Mouse (Mus musculus) MEL (cell line): ENCODE results near the gene Zfp512b. TPM values are rescaled to one million over a fixed set of nuclear protein-coding genes. Genes with fewer than 3 reads are reported as not detected.

Experiments
- DNase-seq: peaks from one replicate; pipeline ENCODE4 v3.0.0; 2011; ENCODE audit warnings: low read depth, low spot score
- H3K27ac ChIP-seq: 2 replicates; pipeline ENCODE4 v1.5.1; 2012; ENCODE audit warnings: low read depth, mild to moderate bottlenecking, control low read depth, low read length, moderate library complexity; ENCODE audit not compliant: control insufficient read depth
- H3K27me3 ChIP-seq, 2 experiments: fragments of 150-350 bp in 1 of 2; sonication (generic) in 1 of 2; 2 replicates each; pipeline ENCODE4 v1.6.1; 2012; ENCODE audit warnings: low read length in 2 of 2, mild to moderate bottlenecking in 2 of 2, improper control_type of control experiment in 1 of 2, moderate library complexity in 1 of 2; ENCODE audit not compliant: insufficient read depth in 2 of 2, control insufficient read depth in 1 of 2
- H3K36me3 ChIP-seq, 2 experiments: 2 replicates each; pipeline ENCODE4 v1.6.1; 2012 to 2014; ENCODE audit warnings: low read length in 2 of 2, improper control_type of control experiment in 1 of 2, inconsistent platforms in 1 of 2, mild to moderate bottlenecking in 1 of 2; ENCODE audit not compliant: insufficient read depth in 2 of 2, control insufficient read depth in 1 of 2
- H3K4me1 ChIP-seq, 2 experiments: fragments of 150-350 bp in 1 of 2; sonication (generic) in 1 of 2; 2 replicates each; pipeline ENCODE4 v1.6.1; 2012; ENCODE audit warnings: low read length in 2 of 2, improper control_type of control experiment in 1 of 2, mild to moderate bottlenecking in 1 of 2; ENCODE audit not compliant: insufficient read depth in 2 of 2, control insufficient read depth in 1 of 2
- H3K4me3 ChIP-seq, 2 experiments: fragments of 150-350 bp in 1 of 2; sonication (generic) in 1 of 2; 2 replicates each; pipeline ENCODE4 v1.5.1; 2012; ENCODE audit warnings: low read depth in 2 of 2, low read length in 2 of 2, mild to moderate bottlenecking in 2 of 2, moderate library complexity in 2 of 2, control low read depth in 1 of 2, improper control_type of control experiment in 1 of 2; ENCODE audit not compliant: control insufficient read depth in 1 of 2, insufficient read depth in 1 of 2
- H3K79me2 ChIP-seq: 2 replicates; pipeline ENCODE4 v1.6.1; 2012; ENCODE audit warnings: mild to moderate bottlenecking, low read length, moderate library complexity; ENCODE audit not compliant: control insufficient read depth, poor library complexity, insufficient read depth
- H3K9ac ChIP-seq: 2 replicates; pipeline ENCODE4 v1.6.1; 2012; ENCODE audit warnings: low read depth, mild to moderate bottlenecking, control low read depth, low read length, moderate library complexity; ENCODE audit not compliant: control insufficient read depth, poor library complexity, severe bottlenecking
- H3K9me3 ChIP-seq: fragments of 150-350 bp; sonication (generic); replicated peaks from 2 replicates; pipeline ENCODE4 v1.6.1; 2012; ENCODE audit warnings: mild to moderate bottlenecking, low read length, improper control_type of control experiment, moderate library complexity; ENCODE audit not compliant: insufficient read depth
- BHLHE40 ChIP-seq: IDR thresholded peaks from 2 replicates; pipeline ENCODE4 v1.6.1; 2012; ENCODE audit warnings: low read depth, mild to moderate bottlenecking, inconsistent platforms, low read length, improper control_type of control experiment, borderline replicate concordance
- CHD1 ChIP-seq: IDR thresholded peaks from 2 replicates; pipeline ENCODE4 v1.6.1; 2012; ENCODE audit warnings: low read depth, mild to moderate bottlenecking, inconsistent platforms, low read length, improper control_type of control experiment
- CHD2 ChIP-seq: IDR thresholded peaks from 2 replicates; pipeline ENCODE4 v1.6.1; 2011; ENCODE audit warnings: low read length, improper control_type of control experiment
- CTCF ChIP-seq, 3 experiments: IDR thresholded peaks in 2 of 3; conservative IDR thresholded peaks in 1 of 3; 2 replicates each; pipeline ENCODE4 v1.5.1; 2011 to 2012; ENCODE audit warnings: low read length in 3 of 3, low read depth in 2 of 3, mild to moderate bottlenecking in 2 of 3, improper control_type of control experiment in 1 of 3, inconsistent platforms in 1 of 3, mixed read lengths in 1 of 3, moderate library complexity in 1 of 3; ENCODE audit not compliant: control insufficient read depth in 1 of 3, insufficient read depth in 1 of 3, poor library complexity in 1 of 3, severe bottlenecking in 1 of 3
- EP300 ChIP-seq, 2 experiments: IDR thresholded peaks; 2 replicates each; pipeline ENCODE4 v1.6.1; 2011; ENCODE audit warnings: improper control_type of control experiment in 2 of 2, low read length in 2 of 2, low read depth in 1 of 2, mild to moderate bottlenecking in 1 of 2
- ETS1 ChIP-seq: IDR thresholded peaks from 2 replicates; pipeline ENCODE4 v1.6.1; 2012; ENCODE audit warnings: low read depth, mild to moderate bottlenecking, inconsistent platforms, low read length, improper control_type of control experiment, moderate library complexity
- GABPA ChIP-seq: IDR thresholded peaks from 2 replicates; pipeline ENCODE4 v1.6.1; 2012; ENCODE audit warnings: low read depth, mild to moderate bottlenecking, inconsistent platforms, low read length, improper control_type of control experiment, moderate library complexity
- JUND ChIP-seq: IDR thresholded peaks from 2 replicates; pipeline ENCODE4 v1.6.1; 2011; ENCODE audit warnings: low read depth, mild to moderate bottlenecking, improper control_type of control experiment, low read length
- KAT2A ChIP-seq: conservative IDR thresholded peaks from 2 replicates; pipeline ENCODE4 v1.6.1; 2012; ENCODE audit warnings: low read depth, low read length, improper control_type of control experiment, inconsistent platforms
- MAFK ChIP-seq: IDR thresholded peaks from 2 replicates; pipeline ENCODE4 v1.6.1; 2011; ENCODE audit warnings: low read depth, mild to moderate bottlenecking, low read length, improper control_type of control experiment, borderline replicate concordance
- MEF2A ChIP-seq: IDR thresholded peaks from 2 replicates; pipeline ENCODE4 v1.6.1; 2014; ENCODE audit warnings: low read depth, mild to moderate bottlenecking, inconsistent platforms, low read length, improper control_type of control experiment; ENCODE audit not compliant: poor library complexity, insufficient replicate concordance, severe bottlenecking; ENCODE audit errors: extremely low read depth
- NELFE ChIP-seq: IDR thresholded peaks from 2 replicates; pipeline ENCODE4 v1.6.1; 2011; ENCODE audit warnings: low read depth, low read length, improper control_type of control experiment
- POLR2A ChIP-seq, 2 experiments: IDR thresholded peaks; 2 replicates each; pipeline ENCODE4 v1.6.1; 2011 to 2012; ENCODE audit warnings: low read length in 2 of 2, mild to moderate bottlenecking in 2 of 2, control low read depth in 1 of 2, improper control_type of control experiment in 1 of 2, low read depth in 1 of 2, moderate library complexity in 1 of 2; ENCODE audit not compliant: control insufficient read depth in 1 of 2, insufficient read depth in 1 of 2, poor library complexity in 1 of 2
- RAD21 ChIP-seq: IDR thresholded peaks from 2 replicates; pipeline ENCODE4 v1.6.1; 2011; ENCODE audit warnings: mild to moderate bottlenecking, low read depth, low read length, improper control_type of control experiment
- SIN3A ChIP-seq: IDR thresholded peaks from 2 replicates; pipeline ENCODE4 v1.6.1; 2012; ENCODE audit warnings: low read length, improper control_type of control experiment, inconsistent platforms
- SMC3 ChIP-seq: IDR thresholded peaks from 2 replicates; pipeline ENCODE4 v1.6.1; 2011; ENCODE audit warnings: low read depth, low read length, improper control_type of control experiment
- TCF12 ChIP-seq: IDR thresholded peaks from 2 replicates; pipeline ENCODE4 v1.6.1; 2014; ENCODE audit warnings: low read depth, mild to moderate bottlenecking, inconsistent platforms, low read length, improper control_type of control experiment, moderate library complexity
- USF1 ChIP-seq: IDR thresholded peaks from 2 replicates; pipeline ENCODE4 v1.6.1; 2014; ENCODE audit warnings: low read depth, mild to moderate bottlenecking, inconsistent platforms, low read length, improper control_type of control experiment, moderate library complexity
- ZKSCAN1 ChIP-seq: IDR thresholded peaks from 2 replicates; pipeline ENCODE4 v1.6.1; 2012; ENCODE audit warnings: low read depth, mild to moderate bottlenecking, inconsistent platforms, low read length, improper control_type of control experiment, moderate library complexity
- ZNF384 ChIP-seq: IDR thresholded peaks from 2 replicates; pipeline ENCODE4 v1.6.1; 2012; ENCODE audit warnings: low read depth, mild to moderate bottlenecking, inconsistent platforms, low read length, improper control_type of control experiment
- polyA plus RNA-seq, 2 experiments: library from polyadenylated mRNA; stranded (reverse) in 1 of 2; unstranded in 1 of 2; fragments of >175 nt in 1 of 2; fragments of >200 nt in 1 of 2; gene quantifications; 2 replicates each; pipeline versions ENCODE4 v1.2.1 to v1.2.4; 2012; ENCODE audit warnings: low replicate concordance in 2 of 2, low read depth in 1 of 2; ENCODE audit not compliant: insufficient read length in 2 of 2, insufficient read depth in 1 of 2, missing spikeins in 1 of 2
- total RNA-seq: library from RNA; depleted of rRNA; stranded (reverse); fragments of 300-350 nt; gene quantifications from 2 replicates; pipeline ENCODE4 v1.2.3, GENCODE M21; 2012

Zfp512b gene
- total and polyA plus RNA-seq, 3 experiments, result 15.5 to 37.6 TPM; not detected in 1

DNA sequence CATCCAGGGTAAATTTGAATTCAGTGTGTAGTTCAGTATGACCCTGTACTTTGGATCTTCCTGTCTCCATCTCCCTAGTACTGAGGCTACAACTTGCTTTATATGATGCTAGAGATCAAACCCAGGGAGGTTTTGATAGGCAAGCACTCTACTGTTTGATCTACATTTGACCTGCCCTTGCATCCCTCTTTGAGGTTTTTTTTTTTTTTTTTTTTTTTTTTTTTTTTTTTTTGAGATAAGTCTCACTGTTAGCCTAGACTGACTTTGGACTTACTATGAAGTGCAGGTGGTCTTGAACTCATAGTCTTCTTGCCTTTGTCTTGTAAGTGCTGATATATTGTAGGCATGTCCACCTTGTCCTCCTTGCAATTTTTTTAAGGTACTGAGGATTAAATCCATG is 35.9 kb upstream of the Zfp512b start:
- Histone ChIP-seq H3K27ac (no peak overlapping the region), H3K36me3 (peaks cover 5 to 11% of the 10 kb centered on the region in 2 experiments), H3K9me3 (no peaks in the 10 kb centered on the region), H3K9ac (no peak overlapping the region), H3K4me1 (peaks cover 0 to 4% of the 10 kb centered on the region in 2 experiments; a peak in 1 of 4 replicates), H3K27me3 (no peaks in the 10 kb centered on the region), H3K4me3 (no peak overlapping the region), H3K79me2 (no peaks in the 10 kb centered on the region)
- no peak for TF ChIP-seq SMC3
- peak; percentile 58 for TF ChIP-seq ZNF384
- DNase-seq, result no peak

DNA sequence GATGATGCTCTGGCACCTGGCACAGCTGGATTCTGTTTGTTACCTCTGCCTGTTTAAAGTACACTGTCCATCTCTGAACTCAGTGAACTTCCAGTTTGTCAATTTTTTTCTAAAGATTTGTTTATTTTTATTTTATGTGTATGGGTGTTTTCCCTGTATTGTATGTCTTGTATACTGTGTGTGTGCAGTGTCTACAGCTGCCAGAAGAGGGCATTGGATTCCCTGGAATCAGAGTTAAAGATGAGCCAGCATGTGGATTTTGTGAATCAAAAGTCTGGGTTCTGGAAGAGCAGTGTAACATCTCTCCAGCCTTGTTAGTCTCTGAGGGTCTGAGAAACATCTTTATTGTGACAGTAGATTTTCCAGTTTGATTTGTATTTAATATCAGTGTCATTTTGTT is 30.8 kb upstream of the Zfp512b start:
- Histone ChIP-seq H3K27ac (no peak overlapping the region), H3K36me3 (peaks cover 5 to 9% of the 10 kb centered on the region in 2 experiments), H3K9ac (no peak overlapping the region), H3K9me3 (no peaks in the 10 kb centered on the region), H3K27me3 (no peaks in the 10 kb centered on the region), H3K4me1 (peaks cover 0 to 4% of the 10 kb centered on the region in 2 experiments; a peak in 1 of 4 replicates), H3K79me2 (no peaks in the 10 kb centered on the region), H3K4me3 (no peak overlapping the region)
- TF ChIP-seq TCF12, result no peak
- TF ChIP-seq POLR2A (IDR thresholded peaks at IDR 0.05; ENCODE audit: control insufficient read depth in 1 of 2, insufficient read depth in 1 of 2, low read depth in 1 of 2, low read length in 2 of 2, poor library complexity in 1 of 2), result no peak
- TF ChIP-seq USF1, result no peak
- no peak for TF ChIP-seq GABPA
- TF ChIP-seq ETS1, result no peak
- no peak for TF ChIP-seq CHD2
- TF ChIP-seq NELFE, result no peak
- no peak for TF ChIP-seq JUND
- TF ChIP-seq SMC3, result peak; percentile 53
- peak; percentile 20; the same call in 1 of the 2 replicates for TF ChIP-seq RAD21
- TF ChIP-seq CTCF (IDR thresholded peaks at IDR 0.05 in 2 of 3, conservative IDR thresholded peaks at IDR 0.05 in 1 of 3; ENCODE audit: control insufficient read depth in 1 of 3, insufficient read depth in 1 of 3, low read depth in 2 of 3, low read length in 3 of 3, poor library complexity in 1 of 3, severe bottlenecking in 1 of 3), result peak; percentile 25 to 57 (median 33); a peak in 5 of 6 replicates
- TF ChIP-seq SIN3A, result no peak
- no peak for TF ChIP-seq CHD1
- TF ChIP-seq MEF2A, result no peak
- DNase-seq, result peak; percentile 39

GRCm38 (mm10) chr2:181618761-181619495 is 26.3 kb upstream of the Zfp512b start:
- Histone ChIP-seq H3K9ac (no peak overlapping the region), H3K9me3 (no peaks in the 10 kb centered on the region), H3K27me3 (no peaks in the 10 kb centered on the region), H3K4me1 (no peaks in the 10 kb centered on the region), H3K36me3 (peaks cover 0 to 11% of the 10 kb centered on the region in 2 experiments; a peak in 2 of 4 replicates), H3K27ac (no peak overlapping the region), H3K79me2 (no peaks in the 10 kb centered on the region), H3K4me3 (no peak overlapping the region)
- TF ChIP-seq ZNF384, result no peak
- no peak for TF ChIP-seq TCF12
- no peak for TF ChIP-seq SIN3A
- TF ChIP-seq GABPA, result no peak
- TF ChIP-seq JUND, result no peak
- no peak for TF ChIP-seq ETS1
- TF ChIP-seq BHLHE40, result no peak
- no peak for TF ChIP-seq EP300 (IDR thresholded peaks at IDR 0.05; ENCODE audit: low read depth in 1 of 2, low read length in 2 of 2)
- no peak for TF ChIP-seq MAFK
- TF ChIP-seq CTCF (IDR thresholded peaks at IDR 0.05 in 2 of 3, conservative IDR thresholded peaks at IDR 0.05 in 1 of 3; ENCODE audit: control insufficient read depth in 1 of 3, insufficient read depth in 1 of 3, low read depth in 2 of 3, low read length in 3 of 3, poor library complexity in 1 of 3, severe bottlenecking in 1 of 3), result no peak
- TF ChIP-seq KAT2A, result no peak
- no peak for TF ChIP-seq POLR2A (IDR thresholded peaks at IDR 0.05; ENCODE audit: control insufficient read depth in 1 of 2, insufficient read depth in 1 of 2, low read depth in 1 of 2, low read length in 2 of 2, poor library complexity in 1 of 2)
- TF ChIP-seq USF1, result no peak
- no peak for TF ChIP-seq ZKSCAN1
- DNase-seq, result no peak
